In genomic region chr2:60165679-60166078, GRCm38 (mm10) we compare ENCODE assay signal across 18 mouse cellular contexts.
"Had no signal": no experiment of that assay in that cellular context is flagged by ENCODE, and none has a peak within 500 bp of the region (broad histone marks: within the 10 kb centered on the region; RNA-seq: fewer than 3 reads in every experiment).

No protein-coding gene starts in this region.

- DNase-seq: kidney, adult 18-20 months; kidney, adult 9 months; kidney, postnatal 14 days; kidney, postnatal 4 days; liver, embryonic 13.5 days; lung, adult 2 months; lung, postnatal 14 days; lung, postnatal 4 days; retina, postnatal 1 day; right cerebral cortex, postnatal 25 days; spleen, adult 18-20 months had no signal

- H3K4me2 ChIP-seq: limb, embryonic 13.5 days; liver, embryonic 13.5 days; midbrain, embryonic 15.5 days; neural tube, embryonic 13.5 days; stomach, embryonic 15.5 days had no signal

- H3K4me3 ChIP-seq: limb, embryonic 10.5 days; limb, embryonic 13.5 days; liver, embryonic 13.5 days; megakaryocyte, embryonic 14.5 days; midbrain, embryonic 10.5 days; midbrain, embryonic 15.5 days; neural tube, embryonic 13.5 days; stomach, embryonic 15.5 days had no signal

- H3K9me3 ChIP-seq: limb, embryonic 10.5 days; limb, embryonic 13.5 days; liver, embryonic 13.5 days; midbrain, embryonic 10.5 days; midbrain, embryonic 15.5 days; neural tube, embryonic 13.5 days; stomach, embryonic 15.5 days had no signal

- H3K9ac ChIP-seq: limb, embryonic 13.5 days; liver, embryonic 13.5 days; midbrain, embryonic 15.5 days; neural tube, embryonic 13.5 days; stomach, embryonic 15.5 days had no signal

- H3K27me3 ChIP-seq: limb, embryonic 13.5 days; liver, embryonic 13.5 days; megakaryocyte, embryonic 14.5 days; midbrain, embryonic 15.5 days; neural tube, embryonic 13.5 days; stomach, embryonic 15.5 days had no signal

- H3K4me1 ChIP-seq: limb, embryonic 10.5 days; limb, embryonic 13.5 days; midbrain, embryonic 10.5 days; midbrain, embryonic 15.5 days; neural tube, embryonic 13.5 days; stomach, embryonic 15.5 days had no signal

- H3K27ac ChIP-seq: limb, embryonic 10.5 days; limb, embryonic 13.5 days; liver, embryonic 13.5 days; midbrain, embryonic 10.5 days; midbrain, embryonic 15.5 days; neural tube, embryonic 13.5 days; stomach, embryonic 15.5 days had no signal

- H3K36me3 ChIP-seq: limb, embryonic 10.5 days; limb, embryonic 13.5 days; liver, embryonic 13.5 days; midbrain, embryonic 10.5 days; midbrain, embryonic 15.5 days; neural tube, embryonic 13.5 days; stomach, embryonic 15.5 days had no signal

- ATAC-seq: midbrain, embryonic 15.5 days had no signal
